Mouse (Mus musculus) left cerebral cortex, adult 11 months (tissue): ENCODE results near the gene Mrpl23.

Experiments used
- DNase-seq: peaks from one replicate; pipeline ENCODE4 v3.0.0; 2022; ENCODE audit warnings: low spot score

Mrpl23 gene

GRCm38 (mm10) chr7:142552591-142553416, 20.3 kb downstream of the Mrpl23 start:
- DNase-seq: no peak

- no peak for DNase-seq
Observed at GRCm38 (mm10) chr7:142553417-142554335, 21.2 kb downstream of the Mrpl23 start.

GRCm38 (mm10) chr7:142554625-142555024, 22.1 kb downstream of the Mrpl23 start:
- no peak for DNase-seq

DNA sequence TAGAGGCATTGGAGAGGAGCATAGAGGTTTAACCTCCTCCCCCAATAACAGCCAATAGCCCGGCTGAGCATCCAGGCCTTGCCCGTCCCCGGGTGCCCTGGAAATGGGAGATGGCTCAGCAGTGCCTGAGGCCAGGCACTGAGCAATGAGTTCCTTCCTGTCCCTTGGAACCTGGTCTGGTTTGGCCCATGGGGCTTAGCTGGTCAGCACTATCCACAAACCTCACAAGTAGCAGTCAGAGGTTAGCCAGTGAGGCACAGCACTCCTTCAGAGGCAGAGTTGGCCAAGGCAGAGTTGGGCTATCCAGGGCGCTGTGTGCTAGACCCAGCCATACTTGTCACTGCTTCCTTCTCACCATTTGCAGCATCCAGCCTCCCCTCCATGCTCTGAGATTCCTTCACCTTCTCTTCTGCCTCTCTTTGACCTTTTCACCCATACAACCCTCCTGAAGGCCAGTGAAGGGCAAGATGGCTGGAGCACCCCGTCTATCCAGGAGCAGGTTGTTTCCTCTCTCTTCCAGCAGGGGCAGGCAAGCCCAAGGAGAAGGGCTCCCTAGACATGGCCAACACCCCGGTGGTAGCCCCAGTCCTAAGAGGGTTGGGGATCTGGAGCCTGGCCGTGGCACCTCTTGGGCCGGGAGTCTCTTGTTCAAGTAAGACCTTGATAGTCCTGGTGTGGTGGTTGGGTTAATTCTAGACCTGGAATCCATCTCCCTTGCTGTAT, 23.0 kb downstream of the Mrpl23 start:
- no peak for DNase-seq

- DNase-seq: no peak
Observed at GRCm38 (mm10) chr7:142556089-142556476, 23.6 kb downstream of the Mrpl23 start.

DNA sequence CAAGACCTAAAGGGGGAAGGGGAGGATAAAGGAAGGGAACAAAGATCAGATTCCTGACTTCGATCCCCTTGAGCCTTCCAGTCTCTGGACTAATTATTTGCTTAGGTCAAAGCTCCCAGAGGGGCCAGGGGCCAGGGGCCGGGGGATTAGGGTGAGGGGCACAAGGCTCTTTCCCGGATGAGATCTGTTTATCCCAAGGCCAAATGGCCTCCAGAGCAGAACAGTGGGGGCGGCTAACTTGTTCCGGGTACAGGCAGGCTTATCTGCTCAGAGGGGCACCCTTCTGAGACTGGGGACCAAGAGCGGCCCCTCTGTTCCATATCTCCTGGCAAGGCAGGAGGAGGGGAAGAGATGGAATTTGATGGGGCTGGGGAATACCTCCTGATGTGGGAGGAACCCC, 25.2 kb downstream of the Mrpl23 start:
- DNase-seq: no peak

GRCm38 (mm10) chr7:142558511-142559146, 26.1 kb downstream of the Mrpl23 start:
- no peak for DNase-seq

GRCm38 (mm10) chr7:142559651-142560175, 27.2 kb downstream of the Mrpl23 start:
- no peak for DNase-seq

DNA sequence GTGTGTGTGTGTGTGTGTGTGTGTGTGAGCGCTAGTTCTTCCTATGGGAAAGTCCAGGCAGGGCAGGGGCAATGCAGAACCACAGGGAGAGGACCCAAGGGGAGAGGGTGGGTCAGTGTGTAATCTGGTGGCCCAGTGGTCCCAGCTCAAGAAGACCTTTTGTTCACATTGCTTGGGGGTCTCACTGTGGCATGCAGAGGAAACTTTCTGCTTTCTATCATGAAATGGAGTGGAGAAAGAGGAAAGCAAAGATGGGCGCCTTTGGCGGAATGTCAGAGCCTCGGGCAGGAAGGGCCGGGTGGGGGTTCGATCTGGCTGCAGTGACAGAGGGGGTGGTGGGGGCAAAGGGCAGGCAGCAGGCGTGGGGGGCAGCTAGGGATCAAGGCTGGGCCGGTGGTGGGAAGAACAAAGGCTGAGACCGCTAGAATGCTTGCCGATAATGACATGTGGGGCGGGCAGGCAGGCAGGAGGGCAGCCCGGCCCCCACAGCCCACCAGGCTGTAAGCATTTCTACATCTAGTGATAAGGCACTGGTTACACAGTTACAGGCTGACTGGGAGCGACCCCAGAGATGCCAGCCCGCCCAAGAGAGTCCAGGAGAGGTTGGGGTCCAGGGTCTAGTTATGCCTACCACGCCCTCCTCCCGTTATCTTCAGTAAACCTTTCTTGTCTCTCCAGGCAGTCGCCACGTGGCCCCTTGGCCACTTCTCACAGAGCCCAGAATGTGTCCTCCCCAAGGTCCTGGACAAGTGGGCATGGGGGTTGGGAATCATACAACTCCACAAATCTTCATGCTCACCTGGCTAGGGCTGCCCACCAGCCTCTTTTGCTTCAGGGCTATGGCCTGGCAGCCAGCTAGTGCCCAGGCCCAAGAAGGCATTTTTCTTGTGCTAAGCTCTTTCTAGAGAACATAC, 28.7 kb downstream of the Mrpl23 start:
- no peak for DNase-seq

GRCm38 (mm10) chr7:142561856-142562404, 29.4 kb downstream of the Mrpl23 start:
- no peak for DNase-seq

DNA sequence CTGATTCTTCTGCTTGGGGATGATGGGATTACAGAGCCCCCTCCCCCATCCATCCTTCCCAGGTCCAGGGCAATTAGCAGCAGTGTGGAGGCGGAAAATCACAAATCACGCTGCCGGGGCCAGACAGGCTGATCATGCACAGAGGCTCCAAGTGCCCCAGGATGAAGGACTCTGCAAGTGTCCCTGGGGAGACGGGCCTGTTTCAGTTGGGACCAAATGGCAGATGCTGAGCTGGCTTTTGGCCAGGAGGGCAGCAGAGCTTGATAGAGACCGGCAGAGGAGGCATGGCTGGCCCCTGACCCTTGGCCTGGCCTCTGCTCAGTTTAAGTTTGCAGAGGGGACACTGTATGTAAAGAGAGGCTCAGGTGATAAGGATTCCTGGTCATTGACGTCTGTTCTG, 30.7 kb downstream of the Mrpl23 start:
- no peak for DNase-seq

GRCm38 (mm10) chr7:142564955-142565643, 32.6 kb downstream of the Mrpl23 start:
- DNase-seq: no peak

GRCm38 (mm10) chr7:142566512-142566911, 34.0 kb downstream of the Mrpl23 start:
- DNase-seq: no peak

GRCm38 (mm10) chr7:142568985-142569384, 36.5 kb downstream of the Mrpl23 start:
- no peak for DNase-seq

DNA sequence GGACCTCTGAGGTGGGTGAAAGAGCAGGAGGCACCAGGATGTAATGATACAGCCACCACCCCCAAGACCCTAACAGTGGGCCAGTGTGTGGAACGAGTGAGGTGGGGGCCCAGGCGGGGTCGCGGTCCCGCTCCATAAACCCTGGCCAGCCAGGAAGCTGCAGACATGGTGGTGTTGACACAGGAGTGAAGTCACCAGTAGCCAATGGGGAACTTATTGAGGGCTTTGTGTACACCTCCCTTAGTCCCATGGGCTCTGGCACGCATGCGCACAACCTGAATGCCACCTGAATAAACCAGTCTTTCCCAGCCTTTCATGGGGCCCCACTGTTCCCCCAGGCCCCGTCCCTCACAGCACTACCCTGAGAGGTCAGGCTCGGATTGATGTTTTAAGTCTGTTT, 38.1 kb downstream of the Mrpl23 start:
- no peak for DNase-seq

DNA sequence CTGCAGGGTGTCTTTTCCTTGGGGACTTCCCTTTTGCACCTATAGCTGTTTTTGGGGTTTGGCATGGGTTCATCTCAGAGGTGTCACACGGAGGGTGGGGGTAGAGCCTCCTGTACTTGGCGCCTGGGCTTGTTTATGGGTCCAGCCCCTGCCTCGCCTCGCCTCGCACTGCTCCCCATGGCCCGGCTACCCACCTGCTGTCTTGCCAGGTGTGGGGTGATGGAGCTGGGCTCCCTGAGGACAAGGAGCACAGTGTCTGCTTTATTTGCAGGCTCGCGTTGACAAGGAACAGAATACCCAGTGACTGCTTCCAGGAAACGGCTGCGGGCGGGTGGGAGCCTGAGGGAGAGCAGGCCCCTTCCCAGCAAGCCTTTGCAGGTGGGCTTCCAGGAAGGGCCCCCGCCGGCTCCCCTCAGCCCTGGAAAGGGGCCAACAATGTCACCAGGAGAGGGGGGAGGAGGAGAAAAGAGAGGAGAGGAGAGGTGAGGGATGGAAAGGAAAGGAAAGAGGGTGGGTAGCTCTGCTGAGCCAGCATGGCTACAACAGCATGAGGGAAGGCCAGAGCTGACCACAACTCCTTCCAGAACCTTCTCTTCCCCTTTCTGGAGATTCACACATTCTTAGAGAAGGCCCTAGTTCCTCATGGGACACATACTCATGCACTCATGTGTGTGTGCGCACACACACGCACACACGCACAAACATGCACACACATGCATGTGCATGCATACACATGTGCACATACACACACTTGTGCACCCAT, 39.2 kb downstream of the Mrpl23 start:
- DNase-seq: no peak

DNA sequence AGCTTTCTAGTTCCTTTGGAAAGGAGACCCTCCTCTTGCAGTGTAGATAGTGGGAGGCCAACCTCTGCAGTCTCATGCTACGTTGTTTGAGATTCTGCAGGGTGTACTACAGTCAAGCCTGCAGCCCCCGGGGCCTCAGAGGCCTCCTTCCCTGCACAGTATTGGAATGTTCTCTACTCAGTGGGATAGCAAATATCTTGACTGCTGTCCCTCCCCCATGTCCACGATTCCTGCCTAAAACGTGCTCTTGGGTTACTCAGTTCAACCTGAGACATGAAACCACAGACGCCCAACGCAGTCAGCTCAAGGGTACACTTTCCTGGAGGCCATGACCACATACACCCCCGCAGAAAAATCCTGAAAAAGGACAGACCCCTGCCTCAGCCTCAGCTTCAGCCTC, 39.9 kb downstream of the Mrpl23 start:
- DNase-seq: no peak

- no peak for DNase-seq
Observed at GRCm38 (mm10) chr7:142572992-142573391, 40.5 kb downstream of the Mrpl23 start.

DNA sequence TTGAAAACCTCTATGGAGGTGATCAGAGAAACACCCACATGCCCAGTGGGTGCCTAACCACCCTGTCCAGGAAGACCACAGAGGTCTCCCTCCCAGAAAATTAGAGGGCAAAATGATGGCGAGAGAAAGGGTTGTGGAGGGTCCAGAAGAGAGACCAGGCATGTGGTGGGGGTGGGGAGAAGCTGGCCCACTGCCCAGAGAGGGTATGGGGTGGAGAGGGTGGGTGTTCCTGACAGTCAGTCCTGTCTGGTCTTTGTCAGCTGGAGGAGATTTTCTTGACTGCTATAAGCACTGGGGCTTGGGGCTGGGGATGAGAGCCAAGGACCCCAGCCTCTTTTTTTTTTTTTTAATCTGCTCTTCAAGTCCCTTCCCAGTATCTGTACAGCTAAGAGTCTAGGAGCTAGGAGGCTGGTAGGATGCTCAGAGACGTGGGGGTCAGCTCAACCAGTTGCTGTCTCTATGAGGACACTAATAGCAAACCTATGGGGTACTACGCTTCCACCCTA, 41.7 kb downstream of the Mrpl23 start:
- no peak for DNase-seq
